Mouse (Mus musculus) thymus, adult 2 months (tissue): ENCODE measurements around the gene Shank2.

Experiments
- CTCF ChIP-seq: fragments of 200-500 bp; IDR thresholded peaks from 2 replicates; pipeline ENCODE4 v1.5.1; 2012; ENCODE audit warnings: mild to moderate bottlenecking, control low read depth, low read length, moderate library complexity, borderline replicate concordance; ENCODE audit not compliant: control insufficient read depth, poor library complexity, insufficient read depth; ENCODE audit errors: extremely low read depth
- POLR2A ChIP-seq: fragments of 200-500 bp; IDR thresholded peaks from 2 replicates; pipeline ENCODE4 v1.6.1; 2012; ENCODE audit warnings: mild to moderate bottlenecking, low read length, control low read depth, moderate library complexity; ENCODE audit not compliant: control insufficient read depth, poor library complexity, insufficient read depth; ENCODE audit errors: extremely low read depth

GRCm38 (mm10) chr7:144160066-144160465 is 158.3 kb downstream of the Shank2 start:
- no peak for TF ChIP-seq POLR2A
- TF ChIP-seq CTCF, result no peak
